ENCODE assay signal across 16 mouse cellular contexts in the genomic region with DNA sequence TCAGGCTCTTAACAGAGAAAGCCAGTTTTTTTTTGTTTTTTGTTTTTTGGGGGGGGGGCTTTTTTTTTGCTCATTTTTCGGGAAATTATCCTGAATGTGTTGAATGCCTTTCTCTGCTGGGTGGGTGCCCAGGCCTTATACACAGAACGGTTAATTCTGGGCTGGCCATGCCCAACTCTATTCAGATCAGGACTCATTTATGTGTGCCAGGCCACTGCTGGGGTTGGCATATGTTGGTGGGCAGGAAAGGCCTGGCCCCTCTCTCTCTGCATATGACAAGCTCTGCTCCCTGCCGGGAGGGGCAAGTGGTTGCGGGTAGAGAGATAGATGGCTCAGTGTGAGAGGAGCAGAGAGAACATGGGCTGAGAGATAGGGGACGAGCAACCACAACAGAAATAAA.
DNase-seq lines count a peak whose midpoint lies in the region; ATAC-seq and TF ChIP-seq lines count a peak whose summit lies in the region.
"Had no signal": no experiment of that assay in that cellular context is flagged by ENCODE, and none has a peak within 500 bp of the region (broad histone marks: within the 10 kb centered on the region; RNA-seq: fewer than 3 reads in every experiment).

No protein-coding gene starts in this region.

- H3K9ac ChIP-seq in hindbrain, embryonic 16.5 days (ENCODE audit: low read depth, low read length): no peak overlapping the region
- H3K9ac ChIP-seq: embryonic facial prominence, embryonic 15.5 days; heart, embryonic 12.5 days; liver, embryonic 13.5 days had no signal

- WGBS in hindbrain, embryonic 16.5 days: 44% methylated on average over 5 of the region's 5 CpGs

- no peaks in the 10 kb centered on the region for H3K27me3 ChIP-seq in hindbrain, embryonic 16.5 days (replicated peaks; ENCODE audit: control insufficient read depth, insufficient read depth, low read length)
- H3K27me3 ChIP-seq: embryonic facial prominence, embryonic 15.5 days; heart, embryonic 12.5 days; liver, embryonic 13.5 days had no signal

- no peaks in the 10 kb centered on the region; the same call in 1 of the 2 replicates for H3K4me1 ChIP-seq in hindbrain, embryonic 16.5 days (ENCODE audit: control insufficient read depth, insufficient read depth, low read depth, low read length)
- H3K4me1 ChIP-seq: embryonic facial prominence, embryonic 15.5 days; liver, embryonic 13.5 days had no signal

- H3K36me3 ChIP-seq in hindbrain, embryonic 16.5 days (ENCODE audit: control insufficient read depth, insufficient read depth, low read length): no peaks in the 10 kb centered on the region
- H3K36me3 ChIP-seq: embryonic facial prominence, embryonic 15.5 days; heart, embryonic 12.5 days; liver, embryonic 13.5 days had no signal

- no peak for DNase-seq in layer of hippocampus, adult 2 months (ENCODE audit: low spot score in 2 of 2)
- DNase-seq in layer of hippocampus, adult 11-12 months (ENCODE audit: low spot score): no peak
- DNase-seq in brain, adult 2 months (ENCODE audit: low read depth, low spot score): peak; percentile 82
- DNase-seq in cerebellum, adult 18-20 months: peak; percentile 29 to 37
- no peak for DNase-seq in ovary, postnatal 14 days (ENCODE audit: low spot score)
- no peak for DNase-seq in lung, postnatal 25 days (ENCODE audit: low spot score)
- DNase-seq: gastrocnemius, adult 2 months; kidney, postnatal 10 days; liver, embryonic 13.5 days; lung, postnatal 36 days; retina, postnatal 1 day; thymus, postnatal 4 days had no signal

- no peak overlapping the region for H3K4me2 ChIP-seq in hindbrain, embryonic 16.5 days (ENCODE audit: low read length)
- H3K4me2 ChIP-seq: embryonic facial prominence, embryonic 15.5 days; heart, embryonic 12.5 days; liver, embryonic 13.5 days had no signal

- peak overlapping the region; percentile 84 for H3K27ac ChIP-seq in layer of hippocampus, adult 2 months
- no peak overlapping the region for H3K27ac ChIP-seq in hindbrain, embryonic 16.5 days (ENCODE audit: low read depth, low read length)
- H3K27ac ChIP-seq: embryonic facial prominence, embryonic 15.5 days; gastrocnemius, adult 2 months; liver, embryonic 13.5 days had no signal

- TF ChIP-seq CTCF in layer of hippocampus, adult 2 months (conservative IDR thresholded peaks at IDR 0.05): no peak

- ATAC-seq in hindbrain, embryonic 16.5 days: peak; percentile 97
- ATAC-seq in erythroblast, adult 5-6 weeks (replicated peaks; ENCODE audit: low FRiP score, poor library complexity, severe bottlenecking): no peak

- no peaks in the 10 kb centered on the region for H3K9me3 ChIP-seq in hindbrain, embryonic 16.5 days (ENCODE audit: control insufficient read depth, low read length)
- H3K9me3 ChIP-seq: embryonic facial prominence, embryonic 15.5 days; liver, embryonic 13.5 days had no signal

- H3K4me3 ChIP-seq in layer of hippocampus, adult 2 months: no peak overlapping the region
- H3K4me3 ChIP-seq in hindbrain, embryonic 16.5 days (ENCODE audit: low read length): no peak overlapping the region
- H3K4me3 ChIP-seq: embryonic facial prominence, embryonic 15.5 days; gastrocnemius, adult 2 months; heart, embryonic 12.5 days; liver, embryonic 13.5 days had no signal

Comparison
In these comparisons a context has a peak if more than half of its experiments do, and no peak if none do; other contexts are left out.
1. DNase-seq: peak in brain, adult 2 months (single experiment) and cerebellum, adult 18-20 months (2 of 2); none in layer of hippocampus, adult 2 months (0 of 2), layer of hippocampus, adult 11-12 months (single experiment), ovary, postnatal 14 days (single experiment) and lung, postnatal 25 days (single experiment).